Mouse (Mus musculus): Measurements from ENCODE around the gene Sphkap. TPM values are rescaled to one million over a fixed set of nuclear protein-coding genes. Genes with fewer than 3 reads are reported as not detected.

The Sphkap gene
- under 1 TPM; 0.29 to 0.66 (median 0.33) TPM for total RNA-seq (2022)

DNA sequence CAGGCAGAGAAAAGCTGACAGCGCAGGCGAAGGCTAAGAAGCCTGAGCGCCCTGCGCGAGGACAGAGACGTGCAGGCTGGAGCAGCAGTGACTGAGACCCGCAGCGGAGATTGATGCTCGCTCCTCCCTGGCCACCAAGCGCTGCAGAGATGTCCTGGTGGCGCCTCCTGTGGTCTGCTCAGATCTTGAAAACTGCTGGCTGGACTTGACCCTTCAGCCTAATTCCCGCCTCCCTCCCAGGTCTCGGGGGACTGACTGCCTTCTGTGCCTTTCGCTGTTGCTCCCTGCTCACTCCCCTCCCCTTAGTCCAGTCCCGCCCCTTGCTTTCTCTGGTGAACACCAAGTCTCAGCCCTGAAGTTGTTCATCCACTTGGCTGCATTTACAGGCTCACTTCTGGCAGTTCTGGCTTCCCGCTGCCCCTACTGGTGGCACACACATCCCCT lies at the start of gene Sphkap:
Gene Sphkap, minus strand, starts transcription at position 180 of the 444 bp plus-strand sequence.
- peak; percentile 23 for DNase-seq (ENCODE audit: low spot score)

- DNase-seq (ENCODE audit: low spot score): peak; percentile 9
These were observed 43.3 kb upstream of the Sphkap start for GRCm38 (mm10) chr1:83451291-83451690.

DNA sequence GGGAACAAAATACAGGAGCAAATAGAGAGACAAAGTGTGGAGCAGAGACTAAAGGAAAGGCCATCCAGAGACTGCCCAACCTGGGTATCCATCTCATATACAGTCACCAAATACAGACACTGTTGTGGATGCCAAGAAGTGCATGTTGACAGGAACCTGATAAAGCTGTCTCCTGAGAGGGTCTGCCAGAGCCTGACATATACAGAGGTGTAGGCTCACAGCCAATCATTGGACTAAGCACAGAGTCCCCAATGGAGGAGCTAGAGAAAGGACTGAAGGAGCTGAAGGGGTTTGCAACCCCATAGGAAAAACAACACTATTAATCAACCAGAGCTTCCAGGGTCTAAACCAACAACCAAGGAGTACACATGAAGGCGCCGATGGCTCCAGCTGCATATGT lies 32.4 kb upstream of the Sphkap start:
- no peak for DNase-seq (ENCODE audit: low spot score)

DNA sequence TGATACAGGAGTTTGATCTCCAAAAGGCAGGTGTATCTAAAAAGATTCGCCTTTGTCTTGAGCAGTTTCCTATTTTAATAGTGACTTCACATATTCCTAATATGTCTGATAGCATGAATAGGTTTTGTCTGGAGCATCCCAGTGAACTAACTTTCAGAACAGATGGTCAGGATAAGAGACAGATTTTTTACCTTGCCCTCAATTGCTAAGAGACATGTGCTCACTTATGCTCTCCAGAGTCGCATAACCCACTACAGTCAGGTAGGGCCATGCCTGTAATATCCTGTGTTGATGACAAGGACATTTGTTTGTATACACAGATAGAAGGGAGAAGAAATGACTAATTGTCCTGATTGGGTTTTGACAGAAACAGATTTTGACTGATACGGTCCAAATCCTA lies 25.9 kb upstream of the Sphkap start:
- no peak for DNase-seq (ENCODE audit: low spot score)

GRCm38 (mm10) chr1:83429866-83430265 lies 21.9 kb upstream of the Sphkap start:
- DNase-seq (ENCODE audit: low spot score): no peak

DNA sequence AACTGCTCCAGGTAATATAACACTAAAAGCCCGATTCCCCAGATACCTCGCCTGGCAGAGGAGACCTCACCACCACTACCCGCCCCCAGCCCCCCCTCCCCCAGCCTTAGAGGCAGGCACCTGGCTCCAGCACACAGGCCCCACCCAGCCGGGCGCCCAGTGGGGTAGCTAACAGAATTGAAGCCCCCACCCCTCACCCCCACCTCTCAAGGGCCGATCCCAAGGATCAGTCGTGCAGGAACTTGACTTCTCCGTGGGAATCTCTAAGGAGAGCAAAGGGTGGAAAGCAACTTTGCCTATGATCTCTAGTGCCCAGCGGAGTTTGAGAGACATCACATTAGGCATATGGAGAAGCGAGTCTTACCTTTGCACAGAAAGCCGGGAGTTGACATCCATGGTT lies 384 bp downstream of the Sphkap start:
- DNase-seq (ENCODE audit: low spot score): no peak

GRCm38 (mm10) chr1:83406882-83407549 lies 984 bp downstream of the Sphkap start:
- DNase-seq (ENCODE audit: low spot score): no peak

- no peak for DNase-seq (ENCODE audit: low spot score)
These were observed 6.9 kb downstream of the Sphkap start for GRCm38 (mm10) chr1:83401079-83401478.

- DNase-seq (ENCODE audit: low spot score): peak; percentile 14
These were observed 11.7 kb downstream of the Sphkap start for GRCm38 (mm10) chr1:83396284-83396683.

DNA sequence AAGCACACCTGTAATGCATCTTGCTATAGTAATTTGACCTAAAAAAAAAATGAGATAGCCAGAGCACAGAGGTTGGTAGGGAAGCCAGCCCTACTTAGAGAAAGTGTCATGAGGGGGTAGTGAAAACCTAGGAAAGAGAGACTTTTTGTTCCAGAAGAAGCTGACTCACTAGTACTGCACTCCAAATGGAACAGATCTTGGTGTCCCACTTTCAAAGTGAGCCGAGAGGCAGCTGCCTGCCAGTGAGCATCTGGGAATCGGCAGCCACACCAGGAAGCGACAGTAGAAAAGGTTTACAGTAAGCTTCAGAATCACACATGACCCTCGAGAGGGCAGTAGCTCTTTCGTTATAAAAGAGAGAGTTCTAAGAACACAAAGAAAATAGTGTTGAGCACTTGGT lies 12.4 kb downstream of the Sphkap start:
- peak; percentile 37 for DNase-seq (ENCODE audit: low spot score)

DNA sequence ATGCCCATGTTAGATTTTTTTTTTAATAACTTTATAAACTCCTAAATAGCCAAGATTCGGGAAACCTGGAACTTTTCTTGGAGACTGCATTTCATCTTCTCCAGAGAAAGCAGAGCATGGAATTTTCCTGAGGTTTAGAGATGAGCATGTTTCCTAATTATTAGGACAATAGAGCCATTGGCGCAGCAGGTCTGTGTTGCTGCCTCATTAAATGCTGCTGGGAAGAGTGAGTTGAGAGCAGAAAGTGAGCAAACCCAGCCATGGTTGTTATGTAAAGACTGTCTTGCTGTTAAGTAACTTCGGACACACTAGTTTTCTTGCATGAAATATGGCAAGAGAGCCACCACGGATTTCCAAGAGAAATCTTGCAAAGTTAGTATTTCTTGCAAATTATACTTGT lies 18.6 kb downstream of the Sphkap start:
- DNase-seq (ENCODE audit: low spot score): no peak

DNA sequence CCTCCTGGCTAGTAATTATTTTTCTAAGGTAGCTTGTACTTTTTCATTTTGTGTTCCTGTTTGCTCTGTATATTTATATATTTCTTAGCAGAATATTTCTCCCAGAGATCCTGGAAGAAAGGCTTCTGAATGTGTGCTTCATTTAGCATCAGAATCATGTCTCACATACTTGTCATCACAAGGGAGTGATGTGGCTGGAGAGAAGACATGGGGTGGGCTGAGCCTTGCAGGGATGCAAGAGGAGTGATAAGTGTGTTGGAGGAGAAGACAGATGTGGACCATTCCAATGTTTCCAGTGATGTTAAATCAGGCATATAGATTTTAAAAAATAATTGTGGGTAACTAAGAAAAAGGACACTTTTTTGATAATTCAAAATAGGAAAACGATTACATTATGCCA lies 30.6 kb downstream of the Sphkap start:
- DNase-seq (ENCODE audit: low spot score): no peak

GRCm38 (mm10) chr1:83366456-83366855 lies 41.5 kb downstream of the Sphkap start:
- no peak for DNase-seq (ENCODE audit: low spot score)

- DNase-seq (ENCODE audit: low spot score): no peak
These were observed 45.8 kb downstream of the Sphkap start for GRCm38 (mm10) chr1:83362168-83362567.

DNA sequence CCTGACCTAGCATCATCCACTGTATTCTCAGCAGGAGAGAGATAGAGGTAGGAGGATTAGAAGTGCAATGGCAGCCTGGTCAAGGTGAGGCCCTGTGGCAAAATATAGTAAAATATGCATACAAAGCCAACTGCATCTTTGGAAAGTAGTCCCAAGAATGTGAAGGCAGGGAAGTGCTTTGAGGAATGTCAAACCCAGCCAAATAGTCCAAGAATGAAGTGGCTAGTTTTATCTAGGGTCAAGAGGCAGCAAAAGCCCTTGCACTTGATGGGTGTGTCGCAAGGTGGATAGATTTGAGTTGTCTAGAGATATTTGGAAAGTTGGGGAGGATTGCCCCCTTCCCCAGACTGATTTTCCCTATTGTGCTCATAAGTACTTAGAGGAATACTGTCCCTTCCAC lies 61.5 kb downstream of the Sphkap start:
- no peak for DNase-seq (ENCODE audit: low spot score)

DNA sequence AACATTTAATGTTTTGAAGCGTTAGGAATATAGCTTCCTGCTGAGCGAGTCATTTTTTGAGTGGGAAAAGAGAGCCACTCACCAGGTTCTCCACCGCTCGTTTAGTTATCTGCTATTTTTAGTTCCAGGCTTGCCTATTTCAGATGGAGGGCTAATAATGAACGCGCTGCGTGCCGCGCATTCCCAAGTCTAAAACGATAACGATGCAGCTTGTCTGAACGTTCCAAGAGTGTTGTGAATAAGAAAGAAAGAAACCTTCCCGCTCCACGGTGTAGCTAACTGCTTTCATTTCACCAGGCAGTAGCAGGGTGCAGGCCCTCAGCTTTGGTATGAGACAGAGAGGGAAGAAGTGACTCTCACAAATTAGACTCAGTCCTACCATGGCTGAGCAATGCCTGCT lies 62.4 kb downstream of the Sphkap start:
- peak; percentile 0 for DNase-seq (ENCODE audit: low spot score)

GRCm38 (mm10) chr1:83345069-83345468 lies 62.9 kb downstream of the Sphkap start:
- no peak for DNase-seq (ENCODE audit: low spot score)

- no peak for DNase-seq (ENCODE audit: low spot score)
These were observed 65.2 kb downstream of the Sphkap start for GRCm38 (mm10) chr1:83342726-83343250.

DNA sequence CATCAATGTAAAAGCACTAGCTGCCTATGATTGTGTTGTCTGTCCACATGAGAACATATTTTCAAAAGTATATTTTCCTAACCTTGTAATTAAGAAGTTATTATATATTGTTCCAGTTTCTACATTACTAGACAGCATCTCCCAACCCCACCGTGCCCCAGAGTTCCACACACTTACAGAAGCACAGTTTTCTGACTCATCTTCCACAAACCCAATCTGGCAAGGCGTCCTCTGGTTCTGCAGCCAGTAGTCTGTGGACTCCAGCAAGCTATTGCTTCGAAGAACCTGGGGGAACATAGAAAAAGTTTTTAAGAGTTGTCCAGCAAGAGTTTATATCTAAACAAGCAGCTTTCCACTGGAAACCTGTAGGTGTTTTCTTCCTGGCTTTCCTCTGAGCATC lies 68.6 kb downstream of the Sphkap start:
- DNase-seq (ENCODE audit: low spot score): no peak

DNA sequence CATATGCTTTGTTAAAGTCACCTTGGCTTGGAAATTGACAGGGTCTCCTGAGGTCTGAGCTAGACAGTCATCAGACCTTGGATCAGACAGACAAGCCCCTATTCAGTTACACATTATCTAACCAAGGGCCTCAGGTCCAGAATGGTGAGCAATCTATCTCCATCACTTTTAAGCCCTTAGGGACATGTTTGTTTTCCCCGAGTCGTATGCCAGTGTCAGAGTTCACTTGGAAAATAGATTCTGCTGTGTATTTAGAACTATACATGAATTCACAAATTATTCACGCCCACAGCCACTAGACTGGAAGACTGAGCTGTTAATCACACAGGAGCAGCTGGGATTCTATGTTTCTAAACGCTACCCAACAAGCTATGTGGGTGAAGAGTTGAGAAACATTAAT lies 91.1 kb downstream of the Sphkap start:
- no peak for DNase-seq (ENCODE audit: low spot score)

GRCm38 (mm10) chr1:83315146-83315545 lies 92.9 kb downstream of the Sphkap start:
- DNase-seq (ENCODE audit: low spot score): no peak

GRCm38 (mm10) chr1:83311607-83312295 lies 96.2 kb downstream of the Sphkap start:
- DNase-seq (ENCODE audit: low spot score): no peak
